Mouse (Mus musculus) bone marrow, adult 2 months (tissue): ENCODE measurements around the gene Gpr87. TPM values are rescaled to one million over a fixed set of nuclear protein-coding genes. Genes with fewer than 3 reads are reported as not detected.
A peak's percentile ranks its signal among the peaks of the same experiment; 100 is the strongest.

Experiments used
- H3K27ac ChIP-seq: fragments of 200-500 bp; 2 replicates; pipeline ENCODE4 v1.5.1; 2012; ENCODE audit warnings: low read depth, mild to moderate bottlenecking, control low read depth, inconsistent platforms, low read length; ENCODE audit not compliant: control insufficient read depth, poor library complexity, insufficient read depth
- H3K4me1 ChIP-seq: fragments of 200-500 bp; 2 replicates; pipeline ENCODE4 v1.6.1; 2011; ENCODE audit warnings: low read length; ENCODE audit not compliant: control insufficient read depth, insufficient read depth
- H3K4me3 ChIP-seq: fragments of 200-500 bp; replicated peaks from 2 replicates; pipeline ENCODE3; 2011; ENCODE audit warnings: mild to moderate bottlenecking, low read depth, low read length, control low read depth; ENCODE audit not compliant: control insufficient read depth
- CTCF ChIP-seq: fragments of 200-500 bp; IDR thresholded peaks from 2 replicates; pipeline ENCODE4 v1.5.1; 2011; ENCODE audit warnings: low read length, control low read depth; ENCODE audit not compliant: control insufficient read depth, insufficient read depth
- POLR2A ChIP-seq: fragments of 200-500 bp; IDR thresholded peaks from 2 replicates; pipeline ENCODE4 v1.6.1; 2011; ENCODE audit warnings: low read depth, mild to moderate bottlenecking, control low read depth, low read length, borderline replicate concordance; ENCODE audit not compliant: control insufficient read depth
- WGBS: fragments of 180-500 bp; shearing (Covaris S2); methylation state at CpG from one replicate; pipeline ENCODE4 v1.1.7; 2018; 5-methylcytosine and 5-hydroxymethylcytosine counted together
- polyA plus RNA-seq: library from polyadenylated mRNA; stranded (reverse); fragments of >200 nt; gene quantifications from 2 replicates; pipeline ENCODE4 v1.2.4, GENCODE M21; 2011; ENCODE audit warnings: low replicate concordance; ENCODE audit not compliant: missing spikeins, insufficient read depth, insufficient read length

The Gpr87 gene
- polyA plus RNA-seq, 1 experiment, result not detected

- TF ChIP-seq POLR2A (no peak), CTCF (no peak)
- no peaks in the 10 kb centered on the region; the same call in 1 of the 2 replicates for H3K4me1 ChIP-seq
- H3K27ac ChIP-seq, result no peak overlapping the region
- no peak overlapping the region for H3K4me3 ChIP-seq
Observed at GRCm38 (mm10) chr3:59139651-59140051, 55.3 kb downstream of the Gpr87 start.

DNA sequence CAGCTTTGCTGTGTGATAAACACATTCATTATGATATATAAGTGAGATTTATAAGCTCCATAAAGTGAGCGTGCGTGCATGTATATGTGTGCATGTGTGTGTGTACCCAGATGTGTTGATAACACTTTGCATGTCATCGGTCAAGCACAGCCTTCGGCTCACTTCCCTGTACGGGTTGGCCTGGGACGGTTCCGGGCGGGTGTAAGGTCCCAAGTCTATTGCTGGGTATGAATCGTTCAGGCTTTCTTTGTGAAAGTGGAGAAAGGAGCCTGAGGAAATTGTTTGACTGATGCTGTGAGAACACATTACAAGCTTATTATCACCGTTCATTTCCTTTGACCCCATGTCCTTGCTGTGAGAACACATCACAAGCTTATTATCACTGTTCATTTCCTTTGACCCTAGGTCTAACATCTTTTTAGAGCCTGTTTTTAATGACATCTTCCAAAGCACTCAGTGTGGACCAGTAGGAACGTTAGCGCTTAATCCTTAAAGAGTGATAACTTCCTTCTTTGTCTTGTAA lies 55.9 kb downstream of the Gpr87 start:
- H3K4me1 ChIP-seq, result no peaks in the 10 kb centered on the region; the same call in 1 of the 2 replicates
- WGBS, result 85% methylated on average over 12 of the region's 12 CpGs
- H3K27ac ChIP-seq, result no peak overlapping the region
- no peak for TF ChIP-seq CTCF
- TF ChIP-seq POLR2A, result no peak
- no peak overlapping the region for H3K4me3 ChIP-seq

- Histone ChIP-seq H3K4me1 (peaks cover 2% of the 10 kb centered on the region; the same call in 1 of the 2 replicates), H3K27ac (no peak overlapping the region), H3K4me3 (no peak overlapping the region)
- WGBS, result 44% methylated on average over 5 of the region's 5 CpGs
- TF ChIP-seq CTCF (no peak), POLR2A (no peak)
Observed at GRCm38 (mm10) chr3:59135911-59136653, 58.8 kb downstream of the Gpr87 start.

- Histone ChIP-seq H3K4me3 (no peak overlapping the region), H3K4me1 (peaks cover 2% of the 10 kb centered on the region; the same call in 1 of the 2 replicates), H3K27ac (no peak overlapping the region)
- WGBS, result 5% methylated on average over 5 of the region's 5 CpGs
- no peak for TF ChIP-seq CTCF
- no peak for TF ChIP-seq POLR2A
Observed at GRCm38 (mm10) chr3:59133189-59133588, 61.7 kb downstream of the Gpr87 start.

GRCm38 (mm10) chr3:59131966-59132365 lies 62.9 kb downstream of the Gpr87 start:
- no peak for TF ChIP-seq POLR2A
- no peak for TF ChIP-seq CTCF
- peaks cover 2% of the 10 kb centered on the region; the same call in 1 of the 2 replicates for H3K4me1 ChIP-seq
- WGBS, result 3% methylated on average over 4 of the region's 4 CpGs
- H3K27ac ChIP-seq, result peak overlapping the region; percentile 4; the same call in 1 of the 2 replicates
- no peak overlapping the region for H3K4me3 ChIP-seq

GRCm38 (mm10) chr3:59131081-59131480 lies 63.8 kb downstream of the Gpr87 start:
- H3K4me1 ChIP-seq, result peaks cover 2% of the 10 kb centered on the region; the same call in 1 of the 2 replicates
- H3K27ac ChIP-seq, result no peak overlapping the region
- no peak overlapping the region for H3K4me3 ChIP-seq
- TF ChIP-seq CTCF (no peak), POLR2A (no peak)
- WGBS, result 40% methylated on average over 4 of the region's 4 CpGs

- TF ChIP-seq POLR2A, result no peak
- TF ChIP-seq CTCF, result no peak
- Histone ChIP-seq H3K4me3 (peak overlapping the region; percentile 59), H3K27ac (no peak overlapping the region), H3K4me1 (peaks cover 2% of the 10 kb centered on the region; the same call in 1 of the 2 replicates)
- 4% methylated on average over 8 of the region's 8 CpGs for WGBS
Observed at GRCm38 (mm10) chr3:59130431-59130830, 64.5 kb downstream of the Gpr87 start.

DNA sequence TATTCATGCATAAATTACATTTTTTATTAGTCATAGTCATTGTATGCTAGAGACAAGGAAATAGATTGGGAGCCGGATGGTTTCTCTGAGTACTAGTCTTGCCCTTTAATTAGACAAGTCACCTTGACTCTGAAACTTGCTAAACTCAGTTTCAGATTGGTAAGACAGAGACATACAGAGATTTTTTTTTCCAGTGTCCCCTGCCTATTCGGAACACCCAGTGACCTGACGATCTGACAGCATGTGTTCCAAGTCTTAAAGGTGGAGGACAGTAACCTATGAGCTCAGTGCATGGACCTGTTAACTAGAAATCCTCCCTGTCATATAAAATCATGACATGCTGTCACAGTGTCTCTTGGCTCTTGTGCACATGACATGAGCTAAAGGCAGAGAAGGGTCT lies 65.4 kb downstream of the Gpr87 start:
- no peak overlapping the region for H3K27ac ChIP-seq
- 18% methylated on average over 3 of the region's 3 CpGs for WGBS
- H3K4me3 ChIP-seq, result no peak overlapping the region
- TF ChIP-seq CTCF (no peak), POLR2A (no peak)
- H3K4me1 ChIP-seq, result peaks cover 2% of the 10 kb centered on the region; the same call in 1 of the 2 replicates

Other genes with a start within 250 kb of the Gpr87 start
- gene Med12l, start 189.3 kb downstream of the Gpr87 start, polyA plus RNA-seq, result 4.7 and 6.5 TPM in 2 replicates
- 2.6 and 5.0 TPM in 2 replicates for gene Gpr171, start 93.3 kb downstream of the Gpr87 start, polyA plus RNA-seq
- gene P2ry14, start 41.5 kb downstream of the Gpr87 start, polyA plus RNA-seq, result 1.3 and 2.3 TPM in 2 replicates
- 1.2 and 2.2 TPM in 2 replicates for gene P2ry13, start 15.8 kb upstream of the Gpr87 start, polyA plus RNA-seq
- gene P2ry12, start 67.8 kb upstream of the Gpr87 start, polyA plus RNA-seq, result 2.4 and 6.3 TPM in 2 replicates
- 0.11 and 0.17 TPM in 2 replicates for gene Igsf10, start 149.3 kb upstream of the Gpr87 start, polyA plus RNA-seq